Mouse (Mus musculus): ENCODE results near the gene Lrrc59.

GRCm38 (mm10) chr11:94620766-94621457 lies 8.7 kb upstream of the Lrrc59 start:
- no peak for TF ChIP-seq CTCF (IDR thresholded peaks at IDR 0.05; ENCODE audit: control insufficient read depth, insufficient read depth, insufficient read length)
- no peak for TF ChIP-seq MYOG (IDR thresholded peaks at IDR 0.05; ENCODE audit: control insufficient read depth, extremely low read depth, insufficient read length)
- no peak for TF ChIP-seq USF1 (IDR thresholded peaks at IDR 0.05; ENCODE audit: low read depth)
- TF ChIP-seq MAX (IDR thresholded peaks at IDR 0.05) = no peak
- TF ChIP-seq MYOD1 (IDR thresholded peaks at IDR 0.05; ENCODE audit: control insufficient read depth, insufficient read length, low read depth) = no peak
